Mouse (Mus musculus): Measurements from ENCODE around the gene Epha2.

The Epha2 gene

GRCm38 (mm10) chr4:141279783-141280182, 21.3 kb upstream of the Epha2 start:
- no peak for DNase-seq (ENCODE audit: low spot score)

GRCm38 (mm10) chr4:141280471-141280870, 20.6 kb upstream of the Epha2 start:
- no peak for DNase-seq (ENCODE audit: low spot score)

GRCm38 (mm10) chr4:141281153-141281552, 19.9 kb upstream of the Epha2 start:
- peak; percentile 55 for DNase-seq (ENCODE audit: low spot score)

GRCm38 (mm10) chr4:141281578-141281977, 19.5 kb upstream of the Epha2 start:
- DNase-seq (ENCODE audit: low spot score): no peak

GRCm38 (mm10) chr4:141282087-141282486, 19.0 kb upstream of the Epha2 start:
- DNase-seq (ENCODE audit: low spot score): no peak

GRCm38 (mm10) chr4:141282623-141283022, 18.4 kb upstream of the Epha2 start:
- DNase-seq (ENCODE audit: low spot score): no peak

- DNase-seq (ENCODE audit: low spot score): no peak
These were observed 17.7 kb upstream of the Epha2 start for GRCm38 (mm10) chr4:141283176-141283878.

- no peak for DNase-seq (ENCODE audit: low spot score)
These were observed 17.1 kb upstream of the Epha2 start for GRCm38 (mm10) chr4:141283879-141284411.

- no peak for DNase-seq (ENCODE audit: low spot score)
These were observed 16.6 kb upstream of the Epha2 start for GRCm38 (mm10) chr4:141284486-141284885.

- DNase-seq (ENCODE audit: low spot score): no peak
These were observed 15.9 kb upstream of the Epha2 start for GRCm38 (mm10) chr4:141285128-141285527.

- peak; percentile 88 for DNase-seq (ENCODE audit: low spot score)
These were observed 14.1 kb upstream of the Epha2 start for GRCm38 (mm10) chr4:141286860-141287517.

- peak; percentile 40 for DNase-seq (ENCODE audit: low spot score)
These were observed 13.5 kb upstream of the Epha2 start for GRCm38 (mm10) chr4:141287518-141288004.

GRCm38 (mm10) chr4:141288152-141288551, 12.9 kb upstream of the Epha2 start:
- no peak for DNase-seq (ENCODE audit: low spot score)

- no peak for DNase-seq (ENCODE audit: low spot score)
These were observed 9.3 kb upstream of the Epha2 start for GRCm38 (mm10) chr4:141291571-141292375.

- no peak for DNase-seq (ENCODE audit: low spot score)
These were observed 5.3 kb upstream of the Epha2 start for GRCm38 (mm10) chr4:141295774-141296186.

GRCm38 (mm10) chr4:141297934-141298333, 3.1 kb upstream of the Epha2 start:
- no peak for DNase-seq (ENCODE audit: low spot score)

- no peak for DNase-seq (ENCODE audit: low spot score)
These were observed 1.7 kb upstream of the Epha2 start for GRCm38 (mm10) chr4:141299356-141299755.

GRCm38 (mm10) chr4:141300196-141300595, 844 bp upstream of the Epha2 start:
- DNase-seq (ENCODE audit: low spot score): no peak

GRCm38 (mm10) chr4:141301591-141302427, 769 bp downstream of the Epha2 start:
- DNase-seq (ENCODE audit: low spot score): peak; percentile 77

GRCm38 (mm10) chr4:141302428-141303401, 1.7 kb downstream of the Epha2 start:
- no peak for DNase-seq (ENCODE audit: low spot score)

Measured in urinary bladder, postnatal 14 days (tissue).